Comparison of ENCODE assay signal across 8 mouse cellular contexts in the genomic region with DNA sequence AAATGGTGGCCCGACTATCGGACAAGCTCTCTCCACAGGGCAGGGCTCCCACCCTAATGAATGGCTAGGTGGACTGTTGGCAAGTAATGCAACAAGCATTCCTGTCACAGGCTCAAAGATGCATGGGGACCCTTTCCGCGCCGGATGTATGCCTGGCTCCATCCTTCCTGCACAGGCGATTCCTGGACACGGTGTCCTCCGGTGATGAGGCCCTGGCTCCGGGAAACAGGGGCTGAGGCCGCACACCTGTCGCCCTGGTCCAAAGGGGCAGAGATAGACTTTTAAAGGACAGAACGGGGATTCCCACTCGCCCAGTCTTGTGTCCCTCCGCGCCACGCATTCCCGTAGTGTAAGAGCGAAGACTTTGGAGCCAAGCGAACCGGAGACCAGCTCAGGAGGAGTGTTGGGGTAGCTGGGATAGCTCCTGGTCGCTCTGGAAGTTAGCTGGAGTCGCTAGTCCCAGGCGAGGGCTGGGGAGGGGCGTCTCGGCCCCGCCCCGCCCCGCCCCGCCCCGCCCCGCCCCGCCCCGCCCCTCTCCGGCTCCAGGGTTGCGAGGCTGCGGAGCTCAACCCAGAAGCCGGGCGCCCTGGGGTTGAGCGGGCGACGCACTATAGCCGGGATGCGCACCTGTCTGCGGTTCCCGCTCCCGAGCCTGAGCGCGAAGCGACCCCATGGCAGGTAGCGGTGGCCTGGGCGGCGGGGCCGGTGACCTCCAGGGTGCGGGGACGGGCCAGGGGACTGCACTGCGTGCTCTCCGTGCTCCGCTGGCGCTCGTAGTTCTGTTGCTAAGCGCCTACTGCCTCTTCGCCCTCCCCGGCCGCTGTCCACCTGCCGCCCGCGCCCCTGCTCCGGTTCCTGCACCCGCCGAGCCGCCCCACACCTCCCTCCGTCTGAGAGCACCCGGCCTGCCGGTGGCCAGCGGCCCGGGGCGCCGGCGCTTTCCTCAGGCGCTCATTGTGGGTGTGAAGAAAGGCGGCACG. TPM values are rescaled to one million over a fixed set of nuclear protein-coding genes. Genes with fewer than 3 reads are reported as not detected.
DNase-seq lines count a peak whose midpoint lies in the region; ATAC-seq and TF ChIP-seq lines count a peak whose summit lies in the region.

Gene Hs3st6, plus strand, starts transcription at position 574 of the 980 bp plus-strand sequence.

- H3K4me2 ChIP-seq in hindbrain, embryonic 15.5 days, result peak within 1 kb of the TSS; percentile 88
- H3K4me2 ChIP-seq in liver, postnatal 0 days (ENCODE audit: low read depth, low read length), result peak within 1 kb of the TSS; percentile 86
- H3K4me2 ChIP-seq in stomach, postnatal 0 days (replicated peaks; ENCODE audit: low read depth), result peak within 1 kb of the TSS; percentile 88

- H3K4me1 ChIP-seq in bone marrow macrophage, adult 2 months (ENCODE audit: control insufficient read depth, insufficient read depth, low read length), result no peaks in the 10 kb centered on the region
- peaks cover 13% of the 10 kb centered on the region for H3K4me1 ChIP-seq in hindbrain, embryonic 15.5 days (replicated peaks)
- H3K4me1 ChIP-seq in liver, postnatal 0 days (ENCODE audit: insufficient read depth), result peaks cover 14% of the 10 kb centered on the region
- H3K4me1 ChIP-seq in stomach, postnatal 0 days (replicated peaks; ENCODE audit: control insufficient read depth, insufficient read depth), result peaks cover 8% of the 10 kb centered on the region

- H3K27me3 ChIP-seq in hindbrain, embryonic 15.5 days, result peaks cover 69% of the 10 kb centered on the region
- H3K27me3 ChIP-seq in liver, postnatal 0 days (ENCODE audit: insufficient read depth, low read length), result peaks cover 58% of the 10 kb centered on the region
- H3K27me3 ChIP-seq in stomach, postnatal 0 days (ENCODE audit: control insufficient read depth, insufficient read depth, low read length), result peaks cover 13% of the 10 kb centered on the region; the same call in 1 of the 2 replicates

- H3K9ac ChIP-seq in hindbrain, embryonic 15.5 days, result no peak within 1 kb of the TSS
- no peak within 1 kb of the TSS for H3K9ac ChIP-seq in liver, postnatal 0 days (replicated peaks)
- H3K9ac ChIP-seq in stomach, postnatal 0 days (ENCODE audit: low read length), result peak within 1 kb of the TSS; percentile 31; the same call in 1 of the 2 replicates

- no peak for TF ChIP-seq POLR2A in bone marrow macrophage, adult 2 months (IDR thresholded peaks at IDR 0.05; ENCODE audit: borderline replicate concordance, low read depth, low read length)

- WGBS in hindbrain, embryonic 15.5 days, result 1% methylated on average over 66 of the region's 82 CpGs
- WGBS in liver, postnatal 0 days (ENCODE audit: insufficient replicate concordance), result 1% methylated on average over 55 of the region's 82 CpGs
- 2% methylated on average over 60 of the region's 82 CpGs for WGBS in stomach, postnatal 0 days

- peak within 1 kb of the TSS; percentile 51 for H3K4me3 ChIP-seq in layer of hippocampus, adult 2 months
- H3K4me3 ChIP-seq in bone marrow macrophage, adult 2 months (ENCODE audit: insufficient read depth, low read length), result peak within 1 kb of the TSS; percentile 60
- peak within 1 kb of the TSS; percentile 44 for H3K4me3 ChIP-seq in hindbrain, embryonic 15.5 days
- H3K4me3 ChIP-seq in liver, postnatal 0 days (ENCODE audit: low read depth, low read length), result peak within 1 kb of the TSS; percentile 54
- H3K4me3 ChIP-seq in stomach, postnatal 0 days (ENCODE audit: low read depth, low read length), result peak within 1 kb of the TSS; percentile 48

- H3K27ac ChIP-seq in layer of hippocampus, adult 2 months, result no peak within 1 kb of the TSS
- H3K27ac ChIP-seq in bone marrow macrophage, adult 2 months (ENCODE audit: insufficient read depth, low read depth, low read length), result no peak within 1 kb of the TSS
- no peak within 1 kb of the TSS for H3K27ac ChIP-seq in hindbrain, embryonic 15.5 days (replicated peaks)
- no peak within 1 kb of the TSS for H3K27ac ChIP-seq in liver, postnatal 0 days (ENCODE audit: low read depth)
- no peak within 1 kb of the TSS for H3K27ac ChIP-seq in stomach, postnatal 0 days (replicated peaks)

- no peaks in the 10 kb centered on the region for H3K9me3 ChIP-seq in hindbrain, embryonic 15.5 days
- no peaks in the 10 kb centered on the region for H3K9me3 ChIP-seq in liver, postnatal 0 days (ENCODE audit: low read length)
- no peaks in the 10 kb centered on the region for H3K9me3 ChIP-seq in stomach, postnatal 0 days (ENCODE audit: control insufficient read depth, low read length)

- TF ChIP-seq CTCF in layer of hippocampus, adult 2 months (conservative IDR thresholded peaks at IDR 0.05), result no peak
- TF ChIP-seq CTCF in bone marrow macrophage, adult 2 months (IDR thresholded peaks at IDR 0.05; ENCODE audit: low read depth, low read length), result no peak
- no peak for TF ChIP-seq CTCF in liver, postnatal 0 days (IDR thresholded peaks at IDR 0.05; ENCODE audit: low read depth)
- no peak for TF ChIP-seq CTCF in stomach, postnatal 0 days (IDR thresholded peaks at IDR 0.05; ENCODE audit: low read depth)

- DNase-seq in layer of hippocampus, adult 2 months (ENCODE audit: low spot score in 2 of 2), result no peak
- DNase-seq in layer of hippocampus, postnatal 10 days (ENCODE audit: low spot score in 2 of 2), result no peak
- peak; percentile 66 for DNase-seq in liver, postnatal 0 days
- DNase-seq in stomach, postnatal 0 days (ENCODE audit: low spot score), result peak; percentile 60
- DNase-seq in testis, postnatal 14 days (ENCODE audit: low spot score), result no peak
- DNase-seq in natural killer cell, adult 2 months (ENCODE audit: low spot score in 2 of 2), result no peak

- peak; percentile 51; the same call in 1 of the 2 replicates for ATAC-seq in hindbrain, embryonic 15.5 days (ENCODE audit: low FRiP score, low read depth)
- ATAC-seq in liver, postnatal 0 days, result peak; percentile 91
- peak; percentile 77 for ATAC-seq in stomach, postnatal 0 days (ENCODE audit: low FRiP score, low TSS enrichment)

- no peak for TF ChIP-seq EP300 in liver, postnatal 0 days (IDR thresholded peaks at IDR 0.05; ENCODE audit: low read depth)
- TF ChIP-seq EP300 in stomach, postnatal 0 days (optimal IDR thresholded peaks at IDR 0.05), result no peak

- no peaks in the 10 kb centered on the region for H3K36me3 ChIP-seq in hindbrain, embryonic 15.5 days
- no peaks in the 10 kb centered on the region for H3K36me3 ChIP-seq in liver, postnatal 0 days (replicated peaks; ENCODE audit: insufficient read depth, low read length)
- no peaks in the 10 kb centered on the region for H3K36me3 ChIP-seq in stomach, postnatal 0 days (ENCODE audit: control insufficient read depth, insufficient read depth, low read length)

RNA-seq across cellular contexts. Expression of gene Hs3st6, which starts in this region (rescaled TPM):
- not detected for total RNA-seq in layer of hippocampus, adult 2 months (2021)
- total RNA-seq in layer of hippocampus, postnatal 10 days (2021), result under 1 TPM in 1 of 2 experiments, not detected in 1; 0.40 TPM
- polyA plus RNA-seq in bone marrow macrophage, adult 2 months (2012; ENCODE audit: insufficient read depth, insufficient read length, missing spikeins), result not detected in 2 replicates
- polyA plus RNA-seq in hindbrain, embryonic 15.5 days (2015; fragmentation: Nextera tagmentation; extraction: Ambion mirVana), result 0.30 and 0.33 TPM in 2 replicates
- polyA plus RNA-seq in liver, postnatal 0 days (2015; fragmentation: Nextera tagmentation; extraction: Ambion mirVana), result 0.20 and 0.64 TPM in 2 replicates
- 1.4 and 1.8 TPM in 2 replicates for polyA plus RNA-seq in stomach, postnatal 0 days (2015; fragmentation: Nextera tagmentation; extraction: Ambion mirVana)

Comparison
In these comparisons a context has a peak if more than half of its experiments do, and no peak if none do; other contexts are left out.
1. Peak in ATAC-seq, H3K4me3 ChIP-seq and H3K4me2 ChIP-seq in hindbrain, embryonic 15.5 days; RNA of the gene not detected or under 1 TPM.
2. Peak in DNase-seq, ATAC-seq, H3K4me3 ChIP-seq and H3K4me2 ChIP-seq in liver, postnatal 0 days; RNA of the gene not detected or under 1 TPM.